Mouse (Mus musculus) heart, adult 9 months (tissue): ENCODE data around the gene Sync.

ENCODE experiments used
- DNase-seq, 2 experiments: peaks; one replicate each; pipeline ENCODE4 v3.0.0; 2022; ENCODE audit warnings: low spot score in 2 of 2

Gene Sync

DNA sequence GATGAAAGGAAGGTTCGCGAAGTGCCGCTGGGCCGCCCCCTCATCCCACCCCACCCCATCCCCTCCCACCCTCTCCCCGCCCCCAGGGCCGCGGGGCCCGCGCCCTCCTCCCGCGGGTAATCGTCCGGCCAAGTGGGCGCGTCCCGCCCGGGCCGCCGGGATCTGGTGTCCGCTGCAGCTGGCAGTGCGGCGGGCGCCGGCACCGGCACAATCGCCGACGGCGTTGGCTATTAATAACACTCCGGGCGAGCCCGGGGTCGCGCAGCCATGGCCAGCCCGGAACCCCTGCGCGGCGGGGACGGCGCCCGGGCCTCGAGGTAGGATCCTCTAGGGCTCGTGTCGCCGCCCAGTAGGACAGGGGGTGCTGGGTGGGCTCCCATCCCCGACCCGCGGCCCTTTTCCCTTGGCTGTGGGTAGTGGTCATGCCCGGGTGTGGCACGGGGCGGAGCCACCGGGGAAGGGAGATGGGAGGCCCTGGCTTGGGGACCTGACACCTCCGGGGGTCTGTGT is at the start of gene Sync:
TSS of gene Sync (plus strand) at position 146 of the 510 bp plus-strand sequence.
- peak; percentile 49 to 58 for DNase-seq

DNA sequence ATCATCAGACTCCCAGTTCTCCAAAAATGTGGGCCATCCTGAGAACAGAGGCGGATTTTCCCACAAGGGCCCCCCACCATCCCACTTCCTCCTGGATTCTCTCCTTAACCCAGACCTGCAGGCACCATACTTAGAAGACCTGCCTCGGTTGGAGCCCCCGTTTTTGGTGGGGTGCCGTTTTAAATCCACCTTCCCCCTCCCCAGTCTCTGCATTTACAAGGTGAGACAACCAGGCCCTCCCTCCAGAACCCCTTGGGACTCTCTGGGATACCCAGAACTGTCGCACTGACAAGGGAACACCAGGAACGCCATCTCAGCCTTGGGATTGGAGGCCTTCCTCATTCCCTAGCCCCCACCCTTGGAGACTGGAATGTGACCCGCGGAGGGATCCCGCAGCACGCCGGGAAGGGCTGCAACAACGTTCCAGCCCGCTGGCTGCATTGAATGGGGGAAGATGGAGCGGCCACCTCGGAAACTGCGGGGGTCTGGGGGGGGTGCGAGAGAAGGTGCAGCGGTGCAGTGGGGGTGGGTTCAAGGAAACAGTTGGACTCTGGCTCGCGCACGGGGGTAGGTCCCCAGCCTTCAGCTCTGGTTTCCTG is 49.5 kb upstream of the Sync start:
- no peak for DNase-seq

DNA sequence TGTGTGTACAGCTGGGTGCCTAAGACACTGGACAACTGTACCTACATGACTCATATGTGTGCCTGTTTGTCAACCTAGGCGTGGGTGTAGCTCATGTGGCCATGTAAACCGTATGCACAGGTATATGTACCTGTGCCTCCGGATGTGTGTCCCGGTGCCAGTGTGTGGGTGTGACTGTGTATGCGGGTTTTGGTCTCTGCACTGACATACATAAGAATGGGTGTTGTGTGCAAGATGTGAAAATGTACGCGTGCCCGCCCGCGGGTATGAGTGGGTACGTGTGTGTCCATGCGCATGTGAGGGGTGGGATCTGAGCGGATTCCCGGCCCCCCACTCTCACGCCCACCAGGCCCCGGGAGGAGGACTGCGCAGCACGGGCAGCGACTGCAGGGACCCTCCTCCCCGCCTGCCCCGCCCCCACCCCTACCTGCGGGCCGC is 48.8 kb upstream of the Sync start:
- DNase-seq = no peak

DNA sequence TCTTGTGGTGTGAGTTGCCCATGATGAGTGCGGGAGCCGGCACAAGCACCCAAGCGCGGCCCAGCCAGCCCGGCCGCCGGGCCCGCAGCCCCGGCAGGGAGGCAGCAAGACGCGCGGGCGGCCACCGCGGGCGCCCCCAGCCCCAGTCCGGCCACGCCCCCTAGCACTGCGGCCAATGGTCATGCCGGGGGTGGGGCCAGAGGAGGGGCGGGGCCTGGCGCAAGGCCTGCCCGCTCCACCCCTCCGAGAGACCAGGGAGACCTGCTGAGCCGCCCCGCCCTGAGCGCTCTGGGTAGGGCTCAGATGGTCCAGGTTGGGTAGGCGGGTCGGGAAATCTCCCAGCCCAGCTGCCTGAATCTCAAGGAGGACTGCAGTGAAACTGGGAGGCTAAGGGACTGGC is 48.3 kb upstream of the Sync start:
- DNase-seq = peak in 1 of 2 experiments; percentile 31

DNA sequence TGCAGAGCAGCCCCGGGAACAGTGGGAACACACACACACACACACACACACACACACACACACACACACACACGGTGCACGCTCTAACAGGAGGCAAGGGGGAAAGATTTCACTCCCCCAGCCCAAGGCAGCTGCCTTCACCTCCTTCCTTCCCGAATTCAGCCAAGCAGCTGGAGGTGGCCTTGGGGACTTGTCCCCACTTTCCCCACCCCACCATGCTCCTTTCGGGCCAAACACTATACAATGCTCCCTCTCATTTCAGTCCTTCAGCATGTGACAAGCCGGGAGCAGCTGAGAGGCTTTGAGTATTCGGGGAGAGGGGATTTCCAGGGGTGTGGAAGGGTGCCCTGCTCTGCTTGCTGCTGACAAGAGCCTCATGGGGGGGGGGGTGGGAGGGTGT is 45.5 kb upstream of the Sync start:
- DNase-seq = no peak

DNA sequence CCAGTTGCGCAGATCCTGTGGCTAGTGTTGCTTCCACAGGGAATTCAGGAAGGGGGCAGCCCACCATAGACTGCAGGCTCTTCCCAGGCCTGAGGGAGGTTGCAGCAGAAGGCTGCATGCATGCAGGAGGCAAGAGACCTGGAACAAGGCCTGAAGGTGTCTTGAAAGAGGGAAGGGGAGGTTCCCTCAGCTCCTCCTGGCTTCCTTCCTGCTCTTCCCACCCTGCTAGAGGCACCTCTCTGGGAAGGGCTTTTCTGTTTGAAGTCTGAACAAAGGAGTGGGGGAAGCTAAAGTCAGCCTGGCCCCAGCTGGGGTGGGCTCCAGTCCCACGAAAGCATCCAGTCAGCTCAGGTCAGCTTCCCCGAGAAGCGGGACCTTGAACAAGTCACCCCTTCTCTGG is 45.1 kb upstream of the Sync start:
- DNase-seq = no peak

DNA sequence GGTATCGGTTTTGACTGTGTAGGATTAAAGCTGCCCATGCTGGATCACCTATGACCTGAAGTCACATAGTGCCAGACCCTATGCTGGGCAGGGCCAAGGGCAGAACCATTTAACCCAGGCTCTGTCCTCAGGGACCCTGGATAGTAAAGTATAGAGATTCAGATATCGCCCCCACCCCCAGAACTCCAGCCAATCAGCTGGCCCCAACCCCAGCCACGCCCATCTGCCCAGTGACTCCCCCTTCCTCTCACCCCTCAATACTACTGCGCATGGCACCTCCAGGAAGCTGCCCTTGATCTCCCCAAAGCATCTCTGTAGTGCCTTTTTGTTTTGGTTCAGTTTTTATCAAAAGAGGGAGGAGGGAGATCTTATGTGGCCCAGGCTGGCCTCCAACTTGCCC is 44.7 kb upstream of the Sync start:
- DNase-seq = no peak

DNA sequence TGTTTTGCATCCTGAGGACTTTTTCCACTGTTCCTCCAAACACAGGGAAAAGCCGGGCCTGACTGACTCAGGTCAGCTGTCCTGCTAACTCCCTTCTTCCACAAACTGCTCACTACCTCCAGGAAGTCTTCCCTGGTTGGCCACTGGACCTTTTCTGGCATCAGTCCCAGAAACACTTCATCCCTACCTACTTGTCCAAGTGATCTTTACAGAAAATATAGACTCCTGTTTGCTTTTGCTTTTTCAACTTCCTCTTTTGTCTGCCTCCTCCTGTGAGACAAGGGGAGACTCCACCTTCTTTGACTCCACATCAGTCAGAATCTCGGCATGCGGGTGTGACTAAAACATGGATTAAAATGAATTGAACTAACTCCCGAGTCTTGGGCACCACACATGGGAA is 42.6 kb upstream of the Sync start:
- no peak for DNase-seq

DNA sequence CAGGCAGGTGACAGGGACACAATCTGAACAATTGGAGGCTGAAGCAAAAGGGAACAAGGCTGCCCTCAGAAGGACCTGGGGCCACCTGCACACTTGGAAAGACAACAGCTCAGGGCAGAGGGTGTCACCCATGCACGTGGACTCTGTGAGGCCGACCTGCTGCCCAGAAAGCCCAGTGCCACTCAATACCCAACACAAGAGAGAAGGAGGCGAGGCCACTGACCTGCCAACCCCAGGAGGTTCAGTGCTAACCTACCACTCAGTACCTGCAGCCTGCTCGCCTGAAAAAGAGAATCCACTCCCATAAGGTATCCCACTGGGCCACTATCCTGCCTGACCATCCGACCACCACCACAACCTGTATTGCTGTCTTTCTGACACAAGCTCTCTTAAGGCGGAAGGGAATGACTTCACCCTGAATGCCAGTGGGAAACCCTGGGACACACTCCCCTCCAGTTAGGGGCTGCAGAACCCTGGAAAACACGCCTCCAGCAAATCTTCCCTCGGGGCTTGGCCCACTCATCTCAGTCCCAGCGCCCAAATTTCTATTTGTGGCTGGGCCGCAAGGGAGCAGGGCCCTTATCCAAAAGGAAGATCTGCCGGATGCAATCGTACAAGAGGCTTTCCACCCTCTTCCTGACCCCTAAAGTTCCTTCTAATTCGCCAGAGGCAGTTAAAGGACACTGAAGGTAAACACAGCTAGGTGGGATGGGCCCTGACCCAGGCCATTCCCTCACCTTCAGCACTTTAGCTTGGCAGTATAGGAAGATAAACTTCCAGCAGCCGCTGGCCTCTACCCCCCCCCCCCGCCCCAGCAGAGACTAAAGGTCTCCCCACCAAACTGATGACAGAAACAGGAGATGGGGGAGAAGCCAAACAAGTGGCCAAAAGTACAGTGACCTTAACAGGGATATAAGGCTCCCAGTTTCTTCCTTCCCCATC is 40.8 kb upstream of the Sync start:
- peak in 1 of 2 experiments; percentile 45 for DNase-seq

DNA sequence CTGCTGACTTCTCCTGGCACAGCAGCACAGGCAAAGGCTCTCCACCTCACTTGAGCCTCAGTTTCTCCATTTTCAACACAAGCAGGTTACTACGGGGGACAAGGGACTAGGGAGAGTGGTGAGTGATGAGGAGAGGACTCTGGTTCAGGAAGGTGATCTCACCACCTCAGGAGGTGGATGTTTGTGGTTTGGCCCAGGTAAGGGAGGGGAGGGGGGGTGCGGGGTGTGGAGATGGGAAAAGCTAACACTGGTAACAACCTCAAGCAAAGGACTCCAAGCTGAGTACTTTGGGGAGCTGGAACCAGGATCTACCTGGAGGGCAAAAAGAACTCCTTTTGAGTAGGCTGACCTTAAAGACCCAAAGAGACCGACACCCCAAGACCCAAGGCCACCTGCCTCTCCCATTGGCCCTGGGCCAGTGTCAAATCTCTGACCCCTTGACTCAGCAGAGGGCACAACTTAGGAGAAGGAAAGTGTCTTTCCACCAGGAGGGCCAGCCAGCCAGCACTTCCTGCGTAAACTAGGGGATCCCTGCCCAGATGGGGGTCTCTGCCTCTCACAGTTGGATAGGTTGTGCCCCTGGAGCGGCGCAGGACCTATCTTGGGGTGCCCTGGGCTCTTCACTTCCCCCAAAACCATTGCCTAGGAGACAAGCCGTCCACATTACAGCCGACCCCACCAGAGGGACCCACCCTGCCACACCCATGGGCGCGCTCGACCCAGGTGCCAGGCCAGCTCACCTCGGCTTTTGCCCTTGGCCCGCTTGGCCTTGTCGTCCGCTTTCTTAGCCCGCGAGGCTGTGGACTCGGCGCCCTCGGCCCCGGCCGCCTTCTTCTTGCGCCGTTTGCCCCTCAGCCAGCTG is 39.8 kb upstream of the Sync start:
- no peak for DNase-seq

DNA sequence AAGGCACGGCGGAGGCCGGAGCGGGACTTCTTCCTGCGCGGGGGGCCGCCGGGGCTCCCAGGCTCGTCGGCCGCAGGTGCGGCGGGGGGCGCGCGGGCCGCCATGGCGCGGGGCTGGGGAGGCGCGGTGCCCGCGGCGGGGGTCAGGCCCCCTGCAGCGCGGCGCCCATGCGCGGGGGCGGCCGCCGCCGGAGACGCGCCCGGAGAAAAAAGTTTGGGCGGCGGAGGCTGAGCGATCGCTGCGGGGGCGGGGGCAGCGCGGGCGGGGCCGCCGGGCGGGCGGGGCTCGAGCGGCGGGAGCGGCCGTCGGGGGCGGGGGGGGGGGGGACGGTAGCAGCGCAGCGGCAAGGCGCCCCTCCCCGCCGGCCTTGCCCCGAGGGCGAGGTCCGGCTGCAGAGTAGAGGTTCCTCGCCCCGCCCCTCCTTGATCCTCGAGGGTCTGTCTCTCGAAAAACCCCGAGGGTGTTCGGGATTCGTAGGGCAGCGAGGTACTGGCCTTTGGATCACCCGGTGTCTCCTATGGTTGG is 39.1 kb upstream of the Sync start:
- DNase-seq = no peak

DNA sequence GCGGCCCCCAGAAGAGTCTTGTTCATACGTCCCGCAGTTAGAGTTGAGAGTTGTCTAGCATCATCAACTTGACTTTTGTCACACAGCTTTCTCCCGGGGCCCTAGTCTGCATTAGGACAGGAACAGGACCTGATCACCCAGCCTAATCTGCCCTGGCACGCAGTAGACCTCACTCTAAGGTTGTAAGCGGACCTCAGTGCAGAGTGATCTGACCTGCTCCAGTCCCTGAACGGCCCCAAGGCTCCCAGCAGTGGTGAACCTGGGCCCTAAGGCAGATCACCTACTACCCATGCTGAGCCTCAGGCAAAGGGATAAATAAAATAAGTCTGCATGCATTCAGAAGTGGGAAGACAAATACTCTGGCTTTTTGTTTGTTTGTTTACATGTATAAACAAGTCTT is 38.1 kb upstream of the Sync start:
- DNase-seq = no peak

DNA sequence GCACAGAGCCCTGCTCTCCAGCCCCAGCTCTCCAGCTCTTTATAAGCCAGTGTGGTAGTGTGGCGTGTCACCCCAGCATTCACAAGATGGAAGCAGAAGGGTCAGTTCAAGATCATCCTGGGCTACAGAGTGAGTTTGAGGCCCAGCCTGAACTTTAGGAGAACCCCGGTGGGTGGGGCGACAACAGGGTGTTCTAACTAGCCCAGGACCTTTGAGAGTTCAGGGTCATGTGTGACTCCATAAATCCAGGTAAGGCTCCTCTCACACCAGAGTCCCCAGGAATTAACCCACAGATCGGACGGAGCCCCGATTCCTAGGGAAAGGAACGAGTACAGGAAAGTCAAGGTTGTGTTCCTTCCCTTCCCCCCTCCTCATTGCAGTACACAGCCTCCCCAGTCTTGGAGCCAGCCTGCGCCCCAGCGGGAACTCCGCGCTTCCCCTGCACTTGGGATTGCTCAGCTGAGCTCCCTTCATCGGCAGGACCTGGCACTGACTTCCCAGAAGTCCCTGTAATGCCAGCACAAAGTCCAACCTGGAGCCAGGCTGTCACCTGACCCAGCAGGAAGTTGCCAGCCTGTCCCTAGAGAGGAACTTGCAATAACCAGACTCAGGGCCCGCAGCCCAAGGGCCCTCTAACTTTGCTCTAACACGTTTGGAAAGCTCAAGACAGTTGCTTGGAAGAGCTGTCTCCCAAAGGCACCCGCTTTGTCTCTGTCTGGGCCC is 36.5 kb upstream of the Sync start:
- DNase-seq = no peak

DNA sequence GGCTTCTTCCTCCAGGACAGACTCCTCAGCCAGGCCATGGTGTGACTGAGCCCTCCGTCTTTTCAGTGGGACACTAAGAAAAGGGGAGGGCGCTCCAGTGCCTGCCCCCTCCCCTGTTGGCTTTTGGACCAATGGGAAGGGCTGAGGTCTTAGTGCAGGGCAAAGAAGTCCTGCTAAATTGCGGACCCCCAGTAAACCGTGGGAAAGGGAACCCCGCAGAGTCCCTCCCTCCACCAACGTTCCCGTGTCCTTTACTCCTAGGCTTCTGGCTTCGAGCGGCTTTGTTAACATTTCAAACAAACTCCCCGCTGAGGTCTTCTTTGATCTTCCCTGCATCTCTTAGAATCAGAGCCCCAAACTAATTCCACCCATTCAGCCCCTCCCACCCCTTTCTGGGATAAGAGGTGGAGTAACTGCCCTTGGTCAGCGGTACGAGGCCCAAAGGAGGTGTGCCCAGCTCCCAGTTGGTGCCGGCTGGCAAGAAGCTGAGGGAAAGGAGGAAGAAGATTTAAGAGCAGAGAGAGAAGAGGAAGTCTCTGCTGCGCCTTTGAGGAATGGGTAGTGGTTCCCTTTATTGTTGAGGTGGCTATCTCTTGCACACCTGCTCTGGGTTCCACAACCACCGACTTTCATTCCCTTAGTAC is 35.8 kb upstream of the Sync start:
- no peak for DNase-seq

DNA sequence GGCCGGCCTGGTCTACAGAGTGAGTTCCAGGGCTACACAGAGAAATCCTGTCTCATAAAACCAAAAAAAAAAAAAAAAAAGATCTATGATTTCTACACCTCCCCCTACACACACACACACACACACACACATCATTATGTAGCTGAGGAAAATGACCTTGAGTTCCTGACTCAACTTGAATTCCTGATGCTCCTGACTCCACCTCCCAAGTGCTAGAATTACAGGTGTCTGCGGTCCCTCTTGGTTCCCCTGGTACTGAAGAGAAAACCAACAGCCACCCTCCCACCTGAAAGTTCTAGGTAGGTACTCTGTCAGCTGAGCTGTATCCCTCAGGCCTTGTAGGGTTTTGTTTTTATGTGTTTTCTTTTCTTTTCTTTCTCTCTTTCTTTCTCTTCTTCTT is 34.9 kb upstream of the Sync start:
- no peak for DNase-seq

DNA sequence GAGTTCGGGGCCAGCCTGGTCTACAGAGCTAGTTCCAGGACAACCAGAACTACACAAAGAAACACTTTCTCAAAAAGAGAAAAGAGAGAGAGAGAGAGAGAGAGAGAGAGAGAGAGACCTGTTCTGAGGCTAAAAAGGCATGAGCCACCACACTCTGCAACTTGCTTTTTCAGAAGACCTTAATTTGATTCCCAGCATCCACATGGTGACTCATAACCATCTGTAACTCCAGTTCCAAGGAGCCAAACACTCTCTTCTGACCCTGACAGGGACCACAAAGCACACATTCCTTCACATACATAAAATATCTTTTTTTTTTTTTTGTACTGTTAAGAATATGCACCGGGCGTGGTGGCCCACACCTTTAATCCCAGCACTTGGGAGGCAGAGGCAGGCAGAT is 32.8 kb upstream of the Sync start:
- DNase-seq = no peak

DNA sequence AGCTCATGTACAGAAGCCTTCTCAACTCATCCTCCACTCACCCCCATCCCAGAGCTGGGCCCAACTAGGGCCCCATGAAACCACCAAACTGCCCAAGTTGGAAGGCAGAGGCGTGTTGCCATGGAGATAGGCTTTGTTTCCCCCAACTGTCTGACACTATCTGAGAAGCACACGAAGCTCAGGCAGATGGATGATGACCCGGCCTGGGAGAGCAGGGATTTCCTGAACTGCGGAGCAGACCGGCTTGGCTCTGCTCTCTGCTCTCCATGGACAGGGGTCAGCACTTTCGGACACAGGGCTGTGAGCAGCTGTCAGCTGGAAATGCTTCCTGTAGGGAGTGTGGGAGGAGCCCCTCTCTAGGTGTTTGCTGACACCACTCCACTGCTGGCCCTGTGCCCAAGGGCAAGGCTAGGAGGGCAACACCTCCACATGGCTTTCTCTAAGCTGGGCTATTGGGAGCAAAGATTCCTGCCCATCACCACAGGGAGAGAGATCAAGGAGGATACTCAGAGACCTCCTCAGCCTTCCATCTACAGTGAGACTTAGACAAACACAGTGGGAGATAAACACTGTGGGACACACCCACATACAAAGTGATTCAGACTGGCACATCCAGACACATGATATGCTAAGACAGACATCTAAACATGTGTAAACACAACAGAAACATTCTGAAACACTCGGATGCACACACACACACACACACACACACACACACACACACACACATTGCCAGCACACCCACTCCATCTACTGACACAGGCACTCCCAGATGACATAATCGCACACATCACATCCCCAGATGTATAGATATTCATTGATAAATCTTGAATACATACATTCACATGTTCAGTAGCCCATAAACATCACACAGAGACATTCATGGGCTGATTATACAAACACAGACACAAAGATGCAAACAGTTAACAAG is 30.7 kb upstream of the Sync start:
- peak; percentile 43 to 59 for DNase-seq

DNA sequence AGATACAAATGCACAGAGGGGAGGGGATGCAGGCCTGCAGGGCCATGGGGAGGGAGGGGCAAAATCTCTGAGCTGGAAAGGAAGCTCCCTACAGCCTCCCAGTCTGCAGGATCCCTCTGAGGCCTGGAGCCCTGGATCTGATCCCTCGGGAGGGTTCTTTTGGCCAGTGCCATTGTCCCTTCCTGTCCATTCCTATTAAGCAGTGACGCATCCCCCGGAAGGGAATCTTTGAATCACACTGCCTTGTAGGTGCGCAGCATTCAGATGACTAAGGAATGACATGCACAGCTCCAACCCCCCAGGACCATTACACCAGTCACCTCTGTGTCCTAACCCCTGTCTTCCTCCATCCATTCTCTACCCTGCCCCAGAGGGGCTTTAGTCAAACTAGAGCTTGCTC is 28.3 kb upstream of the Sync start:
- DNase-seq = peak; percentile 58 to 74

DNA sequence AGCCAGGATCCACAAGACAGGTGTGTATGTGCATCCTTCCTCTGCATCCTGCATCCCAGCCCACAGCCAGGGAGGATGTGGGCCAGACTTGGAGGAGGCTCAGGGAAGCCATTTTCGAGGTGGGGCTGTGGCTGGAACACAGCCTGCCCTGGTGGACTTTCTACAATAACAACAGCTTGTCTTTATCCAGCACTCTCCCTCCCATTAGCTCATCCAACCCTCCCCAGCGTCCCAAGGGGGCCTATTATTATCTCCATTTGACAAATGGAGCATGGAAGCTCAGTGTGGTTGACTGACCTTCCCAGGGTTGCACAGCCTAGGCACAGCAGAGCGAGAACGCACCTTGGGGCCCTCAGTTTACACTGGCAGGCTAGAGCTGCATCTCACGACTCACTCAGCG is 26.7 kb upstream of the Sync start:
- DNase-seq = peak; percentile 56 to 67

DNA sequence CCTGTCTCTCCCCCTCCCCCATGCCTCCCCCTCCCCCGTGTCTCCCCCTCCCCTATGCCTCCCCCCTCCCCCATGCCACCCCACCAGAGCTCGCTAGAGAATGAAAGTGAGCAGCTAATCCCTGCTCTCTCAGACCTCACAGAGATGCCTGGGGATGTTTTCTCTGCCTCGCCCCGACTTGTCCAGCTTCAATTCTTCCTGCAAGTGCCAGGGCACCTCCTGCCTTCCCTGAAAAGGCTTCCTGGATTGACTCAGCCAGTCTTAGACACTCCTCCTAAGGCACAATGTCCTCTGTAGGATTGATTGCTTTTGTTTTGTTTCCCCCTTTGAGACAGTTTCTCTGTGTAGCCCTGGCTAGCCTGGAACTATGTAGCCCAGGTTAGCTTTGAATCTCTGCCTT is 26.2 kb upstream of the Sync start, which contains the start of gene C77080:
TSS of gene C77080 (minus strand) at position 209 of the 400 bp plus-strand sequence.
- no peak for DNase-seq
